Mouse (Mus musculus) limb, embryonic 11.5 days (tissue): ENCODE measurements at regions not wholly inside any gene's neighbourhood (a gene's known extent, or its start where the extent isn't known, plus 50 kb on each side); places are given as distances from the start of the nearest gene placed in this dataset.

Experiments
- ATAC-seq: fragments of 200-750 bp; cut with Nextera tagmentation; 2 replicates; pipeline ENCODE4 v1.8.0; 2017; ENCODE audit warnings: low read depth; ENCODE audit not compliant: insufficient number of reproducible peaks, low FRiP score, low TSS enrichment
- DNase-seq: peaks from one replicate; pipeline ENCODE4 v3.0.0-alpha.2; 2015; ENCODE audit warnings: low spot score
- H3K27ac ChIP-seq: fragments of 300-500 bp; sonication (generic); replicated peaks from 2 replicates; pipeline ENCODE4 v1.5.1; 2014; ENCODE audit warnings: low read depth, mild to moderate bottlenecking, low read length
- H3K27me3 ChIP-seq: fragments of 300-500 bp; sonication (generic); 2 replicates; pipeline ENCODE4 v1.6.1; 2014; ENCODE audit warnings: mild to moderate bottlenecking, low read length, mixed read lengths; ENCODE audit not compliant: control insufficient read depth, insufficient read depth
- H3K36me3 ChIP-seq: fragments of 300-500 bp; sonication (generic); 2 replicates; pipeline ENCODE4 v1.6.1; 2014; ENCODE audit warnings: mild to moderate bottlenecking, low read length, moderate library complexity, mixed read lengths; ENCODE audit not compliant: control insufficient read depth, insufficient read depth
- H3K4me1 ChIP-seq: fragments of 300-500 bp; sonication (generic); 2 replicates; pipeline ENCODE4 v1.6.1; 2014; ENCODE audit warnings: low read length, mixed read lengths; ENCODE audit not compliant: control insufficient read depth, insufficient read depth
- H3K4me2 ChIP-seq: fragments of 300-500 bp; sonication (generic); 2 replicates; pipeline ENCODE4 v1.6.1; 2014; ENCODE audit warnings: low read depth, mild to moderate bottlenecking, moderate library complexity; ENCODE audit not compliant: severe bottlenecking
- H3K4me3 ChIP-seq: fragments of 300-500 bp; sonication (generic); 2 replicates; pipeline ENCODE4 v1.5.1; 2014; ENCODE audit warnings: low read depth, low read length
- H3K9ac ChIP-seq: fragments of 300-500 bp; sonication (generic); 2 replicates; pipeline ENCODE4 v1.6.1; 2014; ENCODE audit warnings: mild to moderate bottlenecking, low read length
- H3K9me3 ChIP-seq: fragments of 300-500 bp; sonication (generic); 2 replicates; pipeline ENCODE4 v1.6.1; 2016; ENCODE audit warnings: low read length; ENCODE audit not compliant: control insufficient read depth
- WGBS: fragments of 180-500 bp; shearing (Covaris S2); extraction: QIAGEN DNeasy Blood & Tissue Kit; methylation state at CpG from one replicate; pipeline ENCODE4 v1.1.7; 2014; 5-methylcytosine and 5-hydroxymethylcytosine counted together

DNA sequence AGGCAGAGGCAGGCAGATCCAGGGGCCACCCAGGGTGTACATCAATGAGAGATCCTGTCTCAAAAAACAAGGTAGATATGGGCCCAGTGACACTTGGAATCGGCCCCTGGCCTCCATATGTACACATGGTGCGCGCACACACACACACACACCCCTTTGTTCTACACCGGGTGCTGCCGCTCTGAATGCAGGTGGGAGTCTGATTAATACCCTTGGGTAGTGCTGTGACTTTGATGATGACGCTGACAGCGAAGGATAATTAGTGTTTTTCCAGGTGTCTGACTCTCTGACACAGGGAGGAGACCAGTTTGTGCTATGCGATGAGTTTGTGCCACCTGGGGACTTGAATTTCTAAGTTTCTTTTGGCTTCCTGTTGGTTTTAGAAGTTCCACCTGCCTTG lies 251.3 kb downstream of the Hhipl2 start:
- Histone ChIP-seq H3K27ac (no peak overlapping the region), H3K9ac (no peak overlapping the region), H3K9me3 (no peaks in the 10 kb centered on the region), H3K36me3 (no peaks in the 10 kb centered on the region), H3K27me3 (no peaks in the 10 kb centered on the region), H3K4me2 (no peak overlapping the region), H3K4me1 (no peaks in the 10 kb centered on the region), H3K4me3 (no peak overlapping the region)
- 80% methylated on average over 8 of the region's 8 CpGs for WGBS
- no peak for ATAC-seq
- no peak for DNase-seq

DNA sequence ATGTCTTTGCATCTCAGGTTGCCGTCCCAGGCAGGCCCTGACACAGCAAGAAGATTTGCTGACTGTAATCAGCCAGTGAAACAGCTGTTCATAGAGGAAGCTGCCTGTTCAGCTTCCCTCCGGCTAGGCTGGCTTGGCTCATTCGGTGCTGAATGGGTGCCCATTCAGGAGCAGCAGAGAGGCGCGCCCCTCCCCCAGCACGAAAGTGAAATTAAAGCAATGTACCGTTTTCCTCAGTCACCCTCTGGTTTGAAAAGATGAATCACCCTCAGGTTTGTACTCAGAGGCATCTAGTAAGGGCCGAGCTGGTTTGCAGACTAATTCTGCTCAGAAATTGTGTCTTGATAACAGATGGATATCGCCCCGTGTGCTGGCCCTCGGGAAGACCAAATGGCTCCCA lies 251.7 kb downstream of the Hhipl2 start:
- 63% methylated on average over 11 of the region's 11 CpGs for WGBS
- ATAC-seq = peak; percentile 39; the same call in 1 of the 2 replicates
- no peaks in the 10 kb centered on the region for H3K27me3 ChIP-seq
- DNase-seq = peak; percentile 45
- no peaks in the 10 kb centered on the region for H3K36me3 ChIP-seq
- no peak overlapping the region for H3K9ac ChIP-seq
- no peaks in the 10 kb centered on the region for H3K4me1 ChIP-seq
- no peak overlapping the region for H3K4me3 ChIP-seq
- no peak overlapping the region for H3K27ac ChIP-seq
- H3K9me3 ChIP-seq = no peaks in the 10 kb centered on the region
- no peak overlapping the region for H3K4me2 ChIP-seq

DNA sequence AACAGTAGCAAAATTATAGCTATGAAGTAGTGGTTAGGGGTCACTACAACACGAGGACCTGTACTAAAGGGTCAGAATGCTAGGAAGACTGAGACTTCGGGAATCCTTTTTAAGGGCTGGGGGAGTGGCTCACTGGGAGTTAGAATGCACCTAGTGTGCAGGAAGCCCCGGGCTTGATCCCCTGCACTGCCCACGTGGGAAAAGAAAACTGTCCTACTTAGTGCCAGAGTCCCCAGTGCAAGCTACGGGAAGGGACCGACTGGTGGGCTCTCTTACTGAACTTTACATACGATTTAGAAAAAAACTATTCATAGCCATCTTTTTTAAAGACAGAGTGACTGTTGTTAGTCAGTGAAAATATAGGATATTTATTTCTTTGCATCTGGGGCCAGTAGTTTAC lies 252.5 kb downstream of the Hhipl2 start:
- DNase-seq (no peak), ATAC-seq (no peak)
- Histone ChIP-seq H3K4me2 (no peak overlapping the region), H3K4me1 (no peaks in the 10 kb centered on the region), H3K9me3 (no peaks in the 10 kb centered on the region), H3K27me3 (no peaks in the 10 kb centered on the region), H3K27ac (no peak overlapping the region), H3K36me3 (no peaks in the 10 kb centered on the region), H3K4me3 (no peak overlapping the region), H3K9ac (no peak overlapping the region)
- WGBS = 72% methylated on average over 7 of the region's 7 CpGs

DNA sequence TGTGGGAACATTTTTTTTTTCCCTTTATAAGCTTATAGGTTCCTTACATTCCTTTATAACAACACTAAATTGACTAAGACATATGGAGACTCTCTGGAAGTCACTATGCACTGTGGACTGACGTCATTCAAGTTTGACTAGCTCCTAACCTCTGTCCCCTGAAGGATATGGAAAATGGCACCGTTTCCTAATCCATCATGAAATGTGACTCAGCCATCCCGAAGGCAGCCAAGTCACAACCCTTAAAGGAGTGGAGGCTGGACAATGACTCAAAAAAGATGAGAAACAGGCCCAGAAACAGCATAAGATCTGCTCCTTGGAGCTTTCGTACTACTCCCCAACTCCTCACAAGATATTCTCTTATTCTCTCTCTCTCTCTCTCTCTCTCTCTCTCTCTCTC lies 253.5 kb downstream of the Hhipl2 start:
- Histone ChIP-seq H3K9ac (no peak overlapping the region), H3K4me3 (no peak overlapping the region), H3K9me3 (no peaks in the 10 kb centered on the region), H3K4me1 (no peaks in the 10 kb centered on the region), H3K36me3 (no peaks in the 10 kb centered on the region), H3K27ac (no peak overlapping the region), H3K27me3 (no peaks in the 10 kb centered on the region), H3K4me2 (no peak overlapping the region)
- DNase-seq (no peak), ATAC-seq (no peak)
- WGBS = 66% methylated on average over 4 of the region's 4 CpGs

DNA sequence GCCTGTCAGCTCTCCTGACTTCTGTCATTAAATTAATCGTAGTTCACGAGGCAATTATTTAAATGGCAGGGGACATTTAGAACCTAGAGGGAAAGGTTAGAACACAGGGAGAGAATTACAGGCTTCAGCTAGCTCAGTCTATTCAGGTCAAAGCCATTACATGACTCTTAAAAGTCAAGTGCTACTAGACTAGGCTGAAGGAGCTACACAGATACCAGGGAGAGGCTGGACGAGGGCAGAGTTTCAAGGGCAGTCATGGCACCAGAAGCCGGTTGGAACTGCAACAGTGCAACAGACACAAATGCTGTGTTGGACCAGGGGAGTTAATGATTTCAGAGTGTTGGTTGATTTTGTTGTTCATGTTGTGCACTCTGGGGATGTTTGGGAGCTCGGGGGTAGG lies 254.5 kb downstream of the Hhipl2 start:
- no peak overlapping the region for H3K4me2 ChIP-seq
- DNase-seq = no peak
- H3K9me3 ChIP-seq = no peaks in the 10 kb centered on the region
- ATAC-seq = no peak
- 80% methylated on average over 5 of the region's 5 CpGs for WGBS
- no peak overlapping the region for H3K9ac ChIP-seq
- no peaks in the 10 kb centered on the region for H3K4me1 ChIP-seq
- no peaks in the 10 kb centered on the region for H3K27me3 ChIP-seq
- H3K36me3 ChIP-seq = no peaks in the 10 kb centered on the region
- H3K27ac ChIP-seq = no peak overlapping the region
- H3K4me3 ChIP-seq = no peak overlapping the region

DNA sequence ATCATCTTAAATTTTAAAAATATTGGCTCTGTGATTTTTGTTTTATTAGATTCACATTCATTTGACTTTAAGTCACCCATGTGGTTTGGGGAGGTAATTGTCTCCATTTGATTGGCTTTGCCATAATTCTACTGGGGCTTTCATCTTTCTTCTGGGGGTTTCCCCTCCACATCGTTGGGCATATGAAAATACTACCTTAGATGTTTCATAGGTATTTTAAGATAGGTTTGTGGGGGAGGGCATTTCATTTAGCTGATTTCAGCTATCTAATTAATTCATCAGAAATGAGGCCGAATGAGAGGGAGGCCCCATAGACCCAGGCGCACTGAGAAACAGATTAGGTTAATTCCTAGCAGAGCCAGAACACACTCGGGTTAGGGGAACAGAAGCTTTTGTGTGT lies 259.6 kb downstream of the Hhipl2 start:
- Histone ChIP-seq H3K4me1 (no peaks in the 10 kb centered on the region), H3K9ac (no peak overlapping the region), H3K27me3 (no peaks in the 10 kb centered on the region), H3K36me3 (no peaks in the 10 kb centered on the region), H3K27ac (no peak overlapping the region), H3K9me3 (no peaks in the 10 kb centered on the region), H3K4me2 (no peak overlapping the region), H3K4me3 (no peak overlapping the region)
- DNase-seq = no peak
- no peak for ATAC-seq
- 93% methylated on average over 4 of the region's 4 CpGs for WGBS

DNA sequence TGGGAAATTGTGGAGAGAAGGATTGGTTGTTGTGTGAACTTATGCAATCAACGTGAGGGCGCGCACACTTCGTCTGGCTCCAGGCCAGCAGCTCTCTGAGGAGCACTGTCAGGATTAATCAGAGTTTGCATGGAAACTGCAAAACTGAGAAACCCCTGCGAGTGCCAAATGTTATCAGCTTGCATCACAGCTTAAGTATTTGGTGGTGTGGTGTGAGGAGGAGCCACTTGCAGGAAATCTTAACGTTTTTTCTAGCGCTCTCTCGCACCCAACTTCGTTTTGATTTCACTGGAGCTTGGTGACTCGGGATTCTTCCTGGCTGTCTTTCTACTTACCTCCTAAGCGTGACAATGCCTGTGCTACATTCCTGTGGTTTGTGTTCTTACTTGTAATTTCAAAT lies 261.9 kb downstream of the Hhipl2 start:
- Histone ChIP-seq H3K4me2 (no peak overlapping the region), H3K27ac (no peak overlapping the region)
- 78% methylated on average over 11 of the region's 11 CpGs for WGBS

DNA sequence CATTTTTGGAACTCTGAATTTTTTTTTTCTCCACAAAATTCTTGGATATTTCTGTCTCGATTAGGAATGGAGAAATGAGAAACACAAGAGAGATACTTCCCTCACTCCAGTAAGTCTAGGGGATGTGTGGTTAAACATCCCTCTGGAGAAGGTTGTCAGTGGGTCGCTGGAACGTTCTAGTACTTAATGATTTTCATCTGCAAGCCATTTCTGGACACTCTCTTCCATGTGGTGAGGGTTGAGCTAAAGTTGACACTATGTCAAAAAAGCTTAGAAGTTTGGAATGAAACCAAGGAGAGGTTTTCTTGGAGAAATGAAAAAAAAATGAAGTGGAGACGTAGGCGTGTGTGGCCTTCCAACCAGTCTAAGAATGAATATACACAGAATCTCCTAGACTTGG lies 268.0 kb downstream of the Hhipl2 start:
- Histone ChIP-seq H3K4me1 (no peaks in the 10 kb centered on the region), H3K9ac (no peak overlapping the region), H3K36me3 (no peaks in the 10 kb centered on the region), H3K4me3 (no peak overlapping the region), H3K4me2 (no peak overlapping the region), H3K9me3 (no peaks in the 10 kb centered on the region), H3K27ac (no peak overlapping the region), H3K27me3 (no peaks in the 10 kb centered on the region)
- 88% methylated on average over 5 of the region's 5 CpGs for WGBS
- DNase-seq (no peak), ATAC-seq (no peak)

More for the DNA sequence above, 261.9 kb downstream of the Hhipl2 start:
- Histone ChIP-seq H3K27me3 (no peaks in the 10 kb centered on the region), H3K36me3 (no peaks in the 10 kb centered on the region), H3K4me3 (no peak overlapping the region), H3K4me1 (no peaks in the 10 kb centered on the region), H3K9ac (no peak overlapping the region), H3K9me3 (no peaks in the 10 kb centered on the region)
- DNase-seq = no peak
- ATAC-seq = no peak

DNA sequence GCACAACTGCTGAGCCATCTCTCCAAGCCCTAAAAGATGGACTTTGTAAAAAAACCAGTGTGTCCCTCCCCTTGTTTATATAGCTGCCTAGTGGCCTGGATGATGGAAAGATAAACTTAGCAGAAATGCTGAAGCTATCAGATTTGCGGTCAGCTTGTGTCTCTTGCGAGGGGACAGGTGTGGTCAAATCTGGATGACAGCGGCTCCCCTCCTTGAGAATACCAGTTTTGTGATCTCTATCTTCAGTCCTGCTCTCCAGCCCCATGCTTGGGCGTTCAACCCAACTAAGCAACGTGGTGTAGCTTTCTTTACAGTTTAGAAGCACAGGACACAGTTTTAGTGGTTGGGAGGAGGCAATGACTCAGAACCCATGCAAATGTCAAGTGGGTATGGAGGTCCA lies 274.7 kb downstream of the Hhipl2 start:
- WGBS = 90% methylated on average over 5 of the region's 5 CpGs
- DNase-seq (no peak), ATAC-seq (no peak)

More for the DNA sequence above, 274.7 kb downstream of the Hhipl2 start:
- Histone ChIP-seq H3K4me1 (no peaks in the 10 kb centered on the region), H3K27me3 (no peaks in the 10 kb centered on the region), H3K9me3 (no peaks in the 10 kb centered on the region), H3K4me2 (no peak overlapping the region), H3K4me3 (no peak overlapping the region), H3K36me3 (no peaks in the 10 kb centered on the region), H3K27ac (no peak overlapping the region), H3K9ac (no peak overlapping the region)
